Mouse (Mus musculus): ENCODE results near the gene Tet2. TPM values are rescaled to one million over a fixed set of nuclear protein-coding genes. Genes with fewer than 3 reads are reported as not detected.

Gene Tet2
- 41.5 TPM for polyA plus RNA-seq (2014; fragmentation: Illumina TruSeq; extraction: RNeasy Lipid Tissue Mini Kit (QIAGEN cat#74804); ENCODE audit: low read depth, low replicate concordance)

GRCm38 (mm10) chr3:133544551-133545303 lies at the start of gene Tet2:
Gene Tet2, minus strand, starts transcription at chr3:133545139.

Other genes with a start within 250 kb of the Tet2 start
- gene Ppa2, start 235.0 kb downstream of the Tet2 start, polyA plus RNA-seq (2014; fragmentation: Illumina TruSeq; extraction: RNeasy Lipid Tissue Mini Kit (QIAGEN cat#74804); ENCODE audit: low read depth, low replicate concordance) = 529 TPM